Mouse (Mus musculus): ENCODE data around the gene Zdhhc23.

Gene Zdhhc23

DNA sequence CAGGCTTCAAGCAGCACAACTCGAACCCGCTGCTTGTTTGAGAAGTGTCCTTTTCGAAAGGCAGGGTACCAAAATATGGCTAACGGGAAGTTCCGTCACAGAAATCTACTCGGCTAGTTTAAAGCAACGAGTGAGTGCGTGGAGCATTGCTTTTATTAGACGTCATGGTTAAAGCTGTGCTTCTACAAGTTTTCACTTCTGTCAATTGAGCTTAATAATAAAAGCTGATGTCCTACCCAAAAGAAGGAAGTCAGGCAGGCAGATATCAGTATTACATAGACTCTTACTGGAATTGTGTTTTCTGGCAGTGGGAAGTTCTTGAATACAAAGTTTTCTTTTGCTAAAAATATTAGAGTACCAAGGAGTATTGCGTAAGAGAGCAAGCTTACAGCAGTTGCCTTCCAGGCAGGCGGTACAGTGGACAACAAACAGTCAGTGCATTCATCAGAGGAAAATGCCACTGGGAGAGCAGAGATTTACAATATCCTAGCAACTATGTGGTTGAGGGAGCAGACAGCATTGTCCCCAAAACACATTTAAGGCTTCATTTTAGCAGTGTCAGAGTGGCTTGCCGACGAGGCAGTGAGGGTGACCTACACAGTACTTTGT is 13.7 kb downstream of the Zdhhc23 start:
- DNase-seq: no peak

- DNase-seq: no peak
These were observed 15.8 kb downstream of the Zdhhc23 start for GRCm38 (mm10) chr16:43963780-43964179.

GRCm38 (mm10) chr16:43963291-43963690 is 16.3 kb downstream of the Zdhhc23 start:
- DNase-seq: no peak

GRCm38 (mm10) chr16:43958038-43958437 is 21.6 kb downstream of the Zdhhc23 start:
- no peak for DNase-seq

DNA sequence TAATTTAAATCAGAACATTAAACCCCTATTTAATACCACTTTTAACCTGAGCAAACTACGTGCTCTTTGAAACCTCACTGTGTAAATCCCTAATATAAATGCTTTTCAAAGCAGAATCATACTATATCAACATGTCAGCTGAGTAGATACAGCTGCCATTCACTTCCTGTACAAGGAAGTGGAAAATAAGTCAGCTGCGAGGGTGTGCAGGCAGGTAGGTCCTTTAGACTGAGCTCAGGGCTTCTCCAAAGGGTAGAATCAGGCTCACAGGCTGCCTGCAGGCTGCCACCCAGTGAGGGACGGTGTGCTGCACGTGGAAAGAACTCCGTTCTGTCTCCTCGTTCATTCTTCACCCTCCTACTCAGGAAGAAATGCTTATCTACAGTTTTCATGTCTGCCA is 24.7 kb downstream of the Zdhhc23 start:
- DNase-seq: no peak

DNA sequence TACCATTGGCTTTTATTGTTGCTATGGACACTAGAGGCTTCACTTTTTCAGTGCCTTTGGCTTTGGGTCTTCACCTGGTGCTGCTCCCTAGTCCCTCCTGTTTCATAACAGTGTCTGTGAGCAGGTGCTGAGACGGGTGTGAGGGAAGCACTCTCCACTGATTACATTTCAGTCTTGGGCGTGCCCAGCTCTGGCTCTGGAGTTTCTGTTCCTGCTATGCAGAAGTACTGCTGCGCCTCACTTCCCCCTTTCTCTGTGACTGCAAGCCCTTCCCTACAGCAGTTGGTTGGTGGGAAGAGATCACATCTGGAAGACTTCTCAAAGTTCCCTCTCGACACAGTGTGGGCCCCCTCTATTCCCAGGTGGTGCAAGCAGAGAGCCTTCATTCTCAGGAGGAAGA is 28.0 kb downstream of the Zdhhc23 start:
- DNase-seq: no peak

DNA sequence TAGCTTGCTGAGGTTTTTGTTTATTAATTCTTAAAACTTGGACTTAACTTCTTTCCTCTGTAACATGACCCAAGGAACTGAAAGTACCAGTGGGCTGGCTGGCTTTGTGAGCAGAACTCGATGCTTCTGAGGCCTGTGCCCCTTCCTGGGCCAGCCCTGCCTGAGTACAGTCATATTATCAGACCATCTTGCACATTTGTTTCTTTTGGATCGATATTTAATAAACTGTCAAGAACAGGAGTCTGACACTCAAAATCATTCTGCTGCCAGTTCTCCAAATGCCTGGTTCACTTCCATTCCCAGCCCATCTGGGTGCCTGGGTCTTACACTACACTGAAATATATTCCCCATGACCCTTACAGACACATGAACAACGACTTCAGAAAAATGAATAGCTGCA is 33.7 kb downstream of the Zdhhc23 start:
- no peak for DNase-seq

DNA sequence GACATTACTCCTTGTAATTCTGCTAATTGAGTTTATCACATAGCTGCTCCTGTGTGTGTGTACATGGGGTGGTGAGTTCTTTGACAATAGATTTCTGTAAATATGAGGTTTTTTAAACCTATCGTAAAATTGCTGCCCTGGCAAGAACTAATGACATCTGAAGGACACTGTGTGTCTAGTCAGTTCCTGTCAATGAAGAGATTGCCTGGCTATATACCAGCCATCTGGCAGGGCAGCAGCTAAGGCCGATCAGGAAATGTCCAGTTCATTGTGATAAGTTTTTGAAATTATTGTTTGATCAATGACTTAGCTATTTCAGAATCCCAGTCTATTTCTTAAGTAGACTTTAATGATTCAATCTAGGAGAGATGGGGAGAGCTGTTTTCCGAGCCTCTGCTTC is 34.2 kb downstream of the Zdhhc23 start:
- no peak for DNase-seq

GRCm38 (mm10) chr16:43940846-43941245 is 38.7 kb downstream of the Zdhhc23 start:
- DNase-seq: no peak

DNA sequence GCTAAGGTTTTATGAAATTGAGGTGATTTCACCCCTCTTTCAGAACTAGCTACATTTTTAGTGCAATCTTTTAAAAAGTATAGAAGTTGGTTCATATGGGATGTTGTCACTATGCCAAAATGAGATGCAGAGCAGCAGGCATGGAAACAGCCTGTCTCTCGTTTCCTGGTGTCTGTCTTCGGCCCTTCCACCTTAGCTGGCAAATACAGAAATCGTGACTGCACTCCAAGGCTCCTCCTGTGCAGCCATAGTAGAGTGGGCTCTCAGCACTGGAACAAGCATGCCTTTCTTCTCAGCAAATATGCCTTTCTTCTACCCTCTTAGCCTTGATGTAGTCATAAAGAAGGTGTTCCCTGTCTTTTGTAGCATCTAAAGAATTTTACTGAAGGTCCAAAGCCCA is 43.7 kb downstream of the Zdhhc23 start:
- no peak for DNase-seq

GRCm38 (mm10) chr16:43935367-43935766 is 44.2 kb downstream of the Zdhhc23 start:
- no peak for DNase-seq

- no peak for DNase-seq
These were observed 44.7 kb downstream of the Zdhhc23 start for GRCm38 (mm10) chr16:43934856-43935255.

DNA sequence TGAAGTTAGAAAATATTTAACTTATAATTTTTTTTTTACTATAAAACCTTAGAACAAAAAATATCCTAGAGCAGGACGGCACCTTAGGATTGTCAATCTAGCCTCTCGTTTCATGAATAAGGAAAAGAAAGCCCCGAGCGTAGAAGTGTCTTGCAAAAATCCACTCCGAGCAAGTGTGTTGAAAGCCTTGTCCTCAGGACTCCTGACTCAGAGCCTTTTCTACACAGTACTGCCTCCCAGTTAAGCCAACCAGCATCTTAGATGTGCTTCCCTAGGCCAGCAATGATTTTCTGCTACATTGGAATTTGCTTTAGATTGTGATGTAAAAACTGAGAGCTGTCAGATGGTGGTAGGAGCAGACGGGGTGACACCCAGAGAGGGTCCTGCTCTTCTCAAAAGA is 46.5 kb downstream of the Zdhhc23 start:
- no peak for DNase-seq

DNA sequence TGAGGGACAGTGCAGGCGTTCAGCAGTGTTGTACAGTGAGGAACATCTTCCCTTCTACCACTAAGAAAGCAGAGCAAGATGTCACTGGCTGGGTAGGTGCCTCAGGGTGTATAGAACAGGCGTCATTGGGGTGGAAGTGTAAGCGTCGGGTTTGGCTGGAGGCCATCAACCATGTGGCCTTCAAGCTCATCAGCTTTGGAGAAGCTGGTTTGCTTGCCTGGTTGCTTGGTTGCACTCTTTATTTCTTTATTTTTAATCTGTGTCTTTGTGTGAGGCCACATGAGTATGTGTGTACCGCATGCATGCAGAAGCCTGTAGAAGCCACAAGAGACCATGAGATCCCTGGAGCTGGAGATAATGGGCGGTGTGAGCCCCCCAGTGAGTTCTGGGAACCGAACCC is 47.3 kb downstream of the Zdhhc23 start:
- DNase-seq: no peak

- no peak for DNase-seq
These were observed 48.1 kb downstream of the Zdhhc23 start for GRCm38 (mm10) chr16:43931502-43931901.

DNA sequence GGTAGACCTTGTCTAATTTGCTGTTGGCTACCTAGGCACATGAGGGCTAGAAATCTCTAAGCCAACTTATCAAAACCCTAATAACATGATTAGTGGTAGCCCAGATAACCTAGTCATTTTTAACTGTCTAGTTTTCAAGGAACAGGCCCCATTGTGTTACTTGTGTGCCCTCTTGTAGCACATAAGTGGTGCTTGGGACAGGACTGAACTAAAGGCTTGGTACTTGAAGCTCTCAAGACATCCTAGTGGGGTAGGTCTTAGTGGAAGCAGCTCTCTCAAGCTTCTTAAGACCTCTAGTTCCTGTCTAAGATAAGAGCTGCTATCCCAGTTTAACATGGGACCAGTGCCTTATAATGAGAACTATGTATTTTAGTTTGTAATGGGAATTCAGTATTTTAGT is 49.0 kb downstream of the Zdhhc23 start:
- DNase-seq: no peak

DNA sequence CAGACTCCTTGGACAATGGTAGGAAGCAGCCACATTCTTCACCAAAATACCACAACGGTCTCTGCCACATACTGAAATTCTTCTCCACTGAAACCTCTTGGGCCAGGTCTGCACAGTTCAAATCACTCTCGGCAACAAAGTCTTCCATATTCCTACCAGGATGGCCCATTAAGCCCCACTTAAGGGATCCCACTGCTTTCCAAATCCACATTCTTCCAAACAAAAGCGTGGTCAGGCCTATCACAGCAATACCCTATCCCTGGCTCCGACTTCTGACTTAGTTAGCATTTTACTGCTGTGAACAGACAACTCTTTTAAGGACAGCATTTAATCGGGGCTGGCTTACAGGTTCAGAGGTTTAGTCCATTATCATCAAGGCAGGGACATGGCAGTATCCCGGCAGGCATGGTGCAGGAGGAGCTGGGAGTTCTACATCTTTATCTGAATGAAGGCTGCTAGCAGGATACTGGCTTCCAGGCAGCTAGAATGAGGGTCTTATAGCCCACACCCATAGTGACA is 53.2 kb downstream of the Zdhhc23 start, which contains the start of gene Qtrt2:
Gene Qtrt2 (minus strand): TSS at position 469 of the 519 bp plus-strand sequence.
- no peak for DNase-seq

- no peak for DNase-seq
These were observed 53.7 kb downstream of the Zdhhc23 start for GRCm38 (mm10) chr16:43925846-43926245.

DNA sequence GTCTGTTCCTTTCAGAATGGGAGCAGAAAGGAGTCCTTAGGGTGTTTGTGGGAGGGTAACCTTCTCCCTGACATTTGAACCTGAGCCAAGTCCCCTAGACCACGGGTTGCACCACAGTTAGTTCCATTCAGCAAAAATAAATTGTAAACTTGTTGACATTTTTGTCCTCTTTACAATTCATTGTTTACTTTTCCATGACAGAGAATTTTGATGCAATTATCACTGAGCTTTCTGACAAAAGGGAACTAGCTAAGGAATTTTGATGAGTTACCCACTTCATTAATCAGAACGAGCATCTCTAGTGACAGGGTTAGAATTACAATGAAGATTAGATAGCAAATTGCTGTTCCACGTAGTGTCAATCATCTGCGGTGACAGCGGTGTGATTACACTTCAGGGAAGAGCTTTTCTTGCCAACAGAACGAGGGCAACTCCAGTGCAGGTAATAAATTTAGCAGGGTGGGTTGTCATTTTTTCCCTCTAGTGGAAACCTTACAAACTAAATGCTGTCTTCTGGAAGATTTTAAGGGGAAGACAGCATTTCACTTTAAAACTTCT is 54.5 kb downstream of the Zdhhc23 start:
- no peak for DNase-seq

GRCm38 (mm10) chr16:43922630-43923029 is 57.0 kb downstream of the Zdhhc23 start:
- no peak for DNase-seq

- DNase-seq: no peak
These were observed 57.6 kb downstream of the Zdhhc23 start for GRCm38 (mm10) chr16:43922024-43922423.

DNA sequence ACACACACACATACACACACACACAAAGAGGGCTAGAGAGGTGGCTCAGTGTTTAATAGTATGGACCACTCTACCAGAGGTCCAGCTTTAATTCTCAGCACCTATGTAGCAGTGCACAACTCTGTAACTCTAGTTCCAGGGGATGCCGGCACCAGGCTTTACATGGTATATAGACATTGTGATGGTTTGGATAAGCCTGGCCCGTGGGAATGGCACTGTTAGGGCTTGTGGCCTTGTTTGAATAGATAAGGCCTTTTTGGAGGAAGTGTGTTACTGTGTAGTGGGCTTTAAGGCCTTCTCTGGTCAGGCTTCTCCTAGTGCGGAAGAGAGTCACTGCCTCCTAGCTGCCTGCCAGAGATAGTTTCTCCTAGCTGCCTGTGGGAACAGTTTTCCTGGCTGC is 60.7 kb downstream of the Zdhhc23 start:
- no peak for DNase-seq
